Mouse (Mus musculus): Measurements from ENCODE around the gene Mcm7. TPM values are rescaled to one million over a fixed set of nuclear protein-coding genes. Genes with fewer than 3 reads are reported as not detected.

Mcm7 gene
- total and polyA plus RNA-seq, 3 experiments = 146 to 277 (median 206) TPM

GRCm38 (mm10) chr5:138186950-138187638 is 14.9 kb upstream of the Mcm7 start, which contains the start of the genes Taf6 and Cnpy4:
Gene Taf6, minus strand, starts transcription at chr5:138187451.
Gene Cnpy4, plus strand, starts transcription at chr5:138187485.
- in situ Hi-C loops (cut with MboI; ENCODE audit: low pct_ligation_motif_present, low pct_unique_long_range_greater_than_20kb, low sequenced_read_pairs) = no loop called here
- dilution Hi-C loops (cut with MboI; ENCODE audit: extremely low pct_ligation_motif_present, extremely low pct_unique_long_range_greater_than_20kb, low sequenced_read_pairs) = no loop called here
- H3K4me2 ChIP-seq (ENCODE audit: insufficient read depth, low read depth, poor library complexity, severe bottlenecking) = peak within 1 kb of the TSS; percentile 83
- H3K9ac ChIP-seq (ENCODE audit: insufficient read depth, low read depth) = peak within 1 kb of the TSS; percentile 98
- peak within 1 kb of the TSS; percentile 86 to 96 (median 92) for H3K4me3 ChIP-seq (replicated peaks in 1 of 3; ENCODE audit: low read depth in 2 of 3, low read length in 2 of 3, poor library complexity in 1 of 3)
- H3K9me3 ChIP-seq (replicated peaks; ENCODE audit: low read length) = no peaks in the 10 kb centered on the region
- H3K27ac ChIP-seq (ENCODE audit: insufficient read depth, low read depth) = peak within 1 kb of the TSS; percentile 38
- peaks cover 3 to 17% of the 10 kb centered on the region in 2 experiments; a peak in 3 of 4 replicates for H3K4me1 ChIP-seq (ENCODE audit: control insufficient read depth in 1 of 2, insufficient read depth in 2 of 2)
- H3K36me3 ChIP-seq (replicated peaks in 1 of 2; ENCODE audit: control insufficient read depth in 1 of 2, insufficient read depth in 1 of 2, low read length in 1 of 2) = peaks cover 38 to 57% of the 10 kb centered on the region in 2 experiments
- H3K79me2 ChIP-seq (replicated peaks; ENCODE audit: control insufficient read depth, extremely low read depth, insufficient read depth, poor library complexity, severe bottlenecking) = 0 out of 2 replicates have a peak, but pooled peaks cover 3% of the 10 kb centered on the region
- no peaks in the 10 kb centered on the region for H3K27me3 ChIP-seq (replicated peaks)
- no peak for TF ChIP-seq IRF4 (IDR thresholded peaks at IDR 0.05; ENCODE audit: low read depth, low read length)
- TF ChIP-seq MYC (IDR thresholded peaks at IDR 0.05; ENCODE audit: low read depth, low read length) = 0 out of 2 replicates have a peak, but pooled peaks have one; percentile 0
- TF ChIP-seq CTCF (conservative IDR thresholded peaks at IDR 0.05 in 1 of 2, IDR thresholded peaks at IDR 0.05 in 1 of 2; ENCODE audit: low read depth in 2 of 2, low read length in 2 of 2) = no peak
- no peak for TF ChIP-seq SMC3 (IDR thresholded peaks at IDR 0.05; ENCODE audit: low read depth, low read length)
- TF ChIP-seq KAT2A (IDR thresholded peaks at IDR 0.05; ENCODE audit: insufficient replicate concordance, low read length) = no peak
- no peak for TF ChIP-seq MAFK (IDR thresholded peaks at IDR 0.05; ENCODE audit: insufficient replicate concordance, low read length)
- no peak for TF ChIP-seq MEF2A (IDR thresholded peaks at IDR 0.05; ENCODE audit: borderline replicate concordance, low read depth, low read length)
- no peak for TF ChIP-seq ETS1 (conservative IDR thresholded peaks at IDR 0.05; ENCODE audit: low read depth, low read length)
- TF ChIP-seq USF2 (conservative IDR thresholded peaks at IDR 0.05; ENCODE audit: low read depth, low read length) = no peak
- no peak for TF ChIP-seq USF1 (IDR thresholded peaks at IDR 0.05; ENCODE audit: low read depth, low read length)
- TF ChIP-seq NRF1 (IDR thresholded peaks at IDR 0.05; ENCODE audit: low read depth, low read length) = peak; percentile 87
- TF ChIP-seq BHLHE40 (IDR thresholded peaks at IDR 0.05; ENCODE audit: low read depth, low read length) = no peak
- TF ChIP-seq JUND (conservative IDR thresholded peaks at IDR 0.05; ENCODE audit: low read depth, low read length) = no peak
- no peak for TF ChIP-seq ZC3H11A (IDR thresholded peaks at IDR 0.05; ENCODE audit: low read depth, low read length)
- TF ChIP-seq MAZ (IDR thresholded peaks at IDR 0.05; ENCODE audit: low read depth, low read length) = no peak
- TF ChIP-seq CHD1 (IDR thresholded peaks at IDR 0.05; ENCODE audit: low read depth, low read length) = no peak
- no peak for TF ChIP-seq PAX5 (IDR thresholded peaks at IDR 0.05; ENCODE audit: low read length)
- TF ChIP-seq ZNF384 (IDR thresholded peaks at IDR 0.05; ENCODE audit: low read depth, low read length) = peak; percentile 99
- TF ChIP-seq MXI1 (IDR thresholded peaks at IDR 0.05; ENCODE audit: low read depth, low read length) = no peak; the same call in 1 of the 2 replicates
- no peak for TF ChIP-seq EP300 (IDR thresholded peaks at IDR 0.05; ENCODE audit: low read length)
- no peak for TF ChIP-seq POLR2AphosphoS2 (IDR thresholded peaks at IDR 0.05; ENCODE audit: low read depth, low read length)
- TF ChIP-seq TBP (conservative IDR thresholded peaks at IDR 0.05; ENCODE audit: low read depth, low read length) = peak; percentile 96
- peak; percentile 91; the same call in 1 of the 2 replicates for TF ChIP-seq E2F4 (IDR thresholded peaks at IDR 0.05; ENCODE audit: insufficient replicate concordance, low read depth, low read length)
- TF ChIP-seq RAD21 (IDR thresholded peaks at IDR 0.05; ENCODE audit: low read depth, low read length) = no peak
- no peak for TF ChIP-seq MAX (IDR thresholded peaks at IDR 0.05; ENCODE audit: low read length)
- TF ChIP-seq UBTF (IDR thresholded peaks at IDR 0.05; ENCODE audit: low read depth, low read length) = no peak; the same call in 1 of the 2 replicates
- no peak for TF ChIP-seq ZMIZ1 (IDR thresholded peaks at IDR 0.05; ENCODE audit: low read depth, low read length)
- TF ChIP-seq RCOR1 (conservative IDR thresholded peaks at IDR 0.05; ENCODE audit: low read depth, low read length) = no peak
- TF ChIP-seq NELFE (IDR thresholded peaks at IDR 0.05; ENCODE audit: low read depth, low read length) = peak; percentile 93
- TF ChIP-seq POLR2A (IDR thresholded peaks at IDR 0.05; ENCODE audit: low read depth, low read length) = peak; percentile 98
- TF ChIP-seq TCF12 (IDR thresholded peaks at IDR 0.05; ENCODE audit: low read depth, low read length) = peak; percentile 95
- no peak for TF ChIP-seq JUN (IDR thresholded peaks at IDR 0.05; ENCODE audit: insufficient read depth, low read depth, low read length)
- no peak for TF ChIP-seq CHD2 (IDR thresholded peaks at IDR 0.05; ENCODE audit: low read length)
- peak; percentile 75 for TF ChIP-seq HCFC1 (IDR thresholded peaks at IDR 0.05; ENCODE audit: low read depth, low read length)
- peak; percentile 91 for TF ChIP-seq SIN3A (IDR thresholded peaks at IDR 0.05; ENCODE audit: low read length)
- no peak for TF ChIP-seq ELF1 (IDR thresholded peaks at IDR 0.05; ENCODE audit: low read depth, low read length)
- TF ChIP-seq ZKSCAN1 (IDR thresholded peaks at IDR 0.05; ENCODE audit: borderline replicate concordance, low read depth, low read length) = no peak
- peak; percentile 87 for DNase-seq (ENCODE audit: extremely low read depth)

Measured in CH12.LX (cell line).